Mouse (Mus musculus): ENCODE results near the gene 1110032F04Rik.

- TF ChIP-seq POLR2A (IDR thresholded peaks at IDR 0.05; ENCODE audit: borderline replicate concordance, control insufficient read depth, low read depth, low read length) (no peak), CTCF (IDR thresholded peaks at IDR 0.05; ENCODE audit: control insufficient read depth, insufficient read depth, low read length) (no peak)
These were observed 4.7 kb downstream of the 1110032F04Rik start for GRCm38 (mm10) chr3:68874079-68874478.
